Mouse (Mus musculus) limb, embryonic 15.5 days (tissue): ENCODE results near the gene Col23a1. TPM values are rescaled to one million over a fixed set of nuclear protein-coding genes. Genes with fewer than 3 reads are reported as not detected.

Source experiments
- ATAC-seq: fragments of 200-750 bp; cut with Nextera tagmentation; 2 replicates; pipeline ENCODE4 v1.8.0; 2017; ENCODE audit warnings: low read depth, moderate TSS enrichment; ENCODE audit not compliant: insufficient number of reproducible peaks, low FRiP score, low TSS enrichment
- H3K27ac ChIP-seq: fragments of 300-500 bp; sonication (generic); 2 replicates; pipeline ENCODE4 v1.5.1; 2015; ENCODE audit warnings: moderate library complexity, mild to moderate bottlenecking, inconsistent platforms
- H3K27me3 ChIP-seq: fragments of 300-500 bp; sonication (generic); 2 replicates; pipeline ENCODE4 v1.6.1; 2015; ENCODE audit warnings: inconsistent platforms
- H3K36me3 ChIP-seq: fragments of 300-500 bp; sonication (generic); 2 replicates; pipeline ENCODE4 v1.6.1; 2015; ENCODE audit warnings: inconsistent platforms
- H3K4me1 ChIP-seq: fragments of 300-500 bp; sonication (generic); 2 replicates; pipeline ENCODE4 v1.6.1; 2015; ENCODE audit warnings: inconsistent platforms
- H3K4me2 ChIP-seq: fragments of 300-500 bp; sonication (generic); 2 replicates; pipeline ENCODE4 v1.6.1; 2015; ENCODE audit warnings: mild to moderate bottlenecking, inconsistent platforms
- H3K4me3 ChIP-seq: fragments of 300-500 bp; sonication (generic); 2 replicates; pipeline ENCODE4 v1.5.1; 2015; ENCODE audit warnings: mild to moderate bottlenecking, inconsistent platforms
- H3K9ac ChIP-seq: fragments of 300-500 bp; sonication (generic); 2 replicates; pipeline ENCODE4 v1.6.1; 2015; ENCODE audit warnings: inconsistent platforms
- H3K9me3 ChIP-seq: fragments of 300-500 bp; sonication (generic); 2 replicates; pipeline ENCODE4 v1.6.1; 2016; ENCODE audit warnings: inconsistent platforms
- WGBS: fragments of 180-500 bp; shearing (Covaris S2); methylation state at CpG from one replicate; pipeline ENCODE4 v1.1.7; 2015; 5-methylcytosine and 5-hydroxymethylcytosine counted together
- polyA plus RNA-seq: library from polyadenylated mRNA; unstranded; fragments of >200 nt; fragmentation: Nextera tagmentation; extraction: Ambion mirVana; gene quantifications from 2 replicates; pipeline ENCODE4 v1.2.1, GENCODE M21; 2015

The Col23a1 gene
- polyA plus RNA-seq, 1 experiment from 2014 or later = 23.6 TPM

GRCm38 (mm10) chr11:51444649-51445048 lies 154.9 kb downstream of the Col23a1 start:
- no peak overlapping the region for H3K27ac ChIP-seq
- no peak for ATAC-seq
- H3K9ac ChIP-seq = no peak overlapping the region
- H3K27me3 ChIP-seq = no peaks in the 10 kb centered on the region
- H3K4me3 ChIP-seq = no peak overlapping the region
- H3K9me3 ChIP-seq = no peaks in the 10 kb centered on the region
- peaks cover 4% of the 10 kb centered on the region; the same call in 1 of the 2 replicates for H3K4me1 ChIP-seq
- no peaks in the 10 kb centered on the region for H3K36me3 ChIP-seq
- H3K4me2 ChIP-seq = no peak overlapping the region
- 74% methylated on average over 7 of the region's 7 CpGs for WGBS

- H3K4me3 ChIP-seq = no peak overlapping the region
- no peak for ATAC-seq
- H3K4me1 ChIP-seq = peaks cover 8% of the 10 kb centered on the region
- H3K9ac ChIP-seq = no peak overlapping the region
- no peak overlapping the region for H3K27ac ChIP-seq
- 32% methylated on average over 6 of the region's 6 CpGs for WGBS
- H3K4me2 ChIP-seq = no peak overlapping the region
- H3K36me3 ChIP-seq = no peaks in the 10 kb centered on the region
- H3K9me3 ChIP-seq = no peaks in the 10 kb centered on the region
- H3K27me3 ChIP-seq = no peaks in the 10 kb centered on the region
Measured at GRCm38 (mm10) chr11:51446711-51447425, 157.1 kb downstream of the Col23a1 start.

- Histone ChIP-seq H3K9ac (no peak overlapping the region), H3K36me3 (no peaks in the 10 kb centered on the region)
- WGBS = 76% methylated on average over 4 of the region's 4 CpGs
Measured at GRCm38 (mm10) chr11:51448256-51448655, 158.5 kb downstream of the Col23a1 start.

GRCm38 (mm10) chr11:51448680-51449079 lies 159.0 kb downstream of the Col23a1 start:
- no peak overlapping the region for H3K27ac ChIP-seq
- peaks cover 11% of the 10 kb centered on the region for H3K4me1 ChIP-seq
- H3K4me2 ChIP-seq = no peak overlapping the region
- H3K27me3 ChIP-seq = no peaks in the 10 kb centered on the region
- ATAC-seq = no peak
- H3K9ac ChIP-seq = no peak overlapping the region
- no peaks in the 10 kb centered on the region for H3K9me3 ChIP-seq
- no peak overlapping the region for H3K4me3 ChIP-seq
- H3K36me3 ChIP-seq = no peaks in the 10 kb centered on the region
- WGBS = 72% methylated on average over 4 of the region's 4 CpGs

More at GRCm38 (mm10) chr11:51448256-51448655, 158.5 kb downstream of the Col23a1 start:
- Histone ChIP-seq H3K4me1 (peaks cover 11% of the 10 kb centered on the region), H3K4me3 (no peak overlapping the region), H3K9me3 (no peaks in the 10 kb centered on the region), H3K27me3 (no peaks in the 10 kb centered on the region), H3K27ac (no peak overlapping the region), H3K4me2 (no peak overlapping the region)
- no peak for ATAC-seq

DNA sequence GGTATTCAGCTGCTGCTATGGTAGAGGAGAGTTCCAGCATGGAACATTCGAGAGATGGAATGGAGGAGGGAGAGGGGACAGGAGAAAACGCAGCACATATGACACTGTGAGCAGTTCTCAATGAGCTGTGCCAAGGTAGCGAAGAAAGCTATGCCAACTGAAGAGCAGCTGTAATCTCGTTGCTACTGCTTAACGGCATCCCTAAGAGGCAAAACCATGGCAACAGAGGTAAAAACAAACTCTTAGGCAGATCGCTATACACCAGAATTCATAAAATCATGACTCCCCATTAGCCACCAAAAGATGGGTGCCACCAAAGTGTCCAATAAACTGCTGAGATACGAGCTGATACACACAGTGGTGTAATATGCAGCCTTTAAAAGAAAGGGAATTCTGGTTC lies 160.2 kb downstream of the Col23a1 start:
- Histone ChIP-seq H3K4me2 (no peak overlapping the region), H3K4me1 (peaks cover 11% of the 10 kb centered on the region), H3K27me3 (no peaks in the 10 kb centered on the region), H3K27ac (no peak overlapping the region), H3K4me3 (no peak overlapping the region), H3K9ac (no peak overlapping the region), H3K36me3 (no peaks in the 10 kb centered on the region), H3K9me3 (no peaks in the 10 kb centered on the region)
- WGBS = 70% methylated on average over 7 of the region's 7 CpGs
- no peak for ATAC-seq

GRCm38 (mm10) chr11:51451281-51451680 lies 161.6 kb downstream of the Col23a1 start:
- Histone ChIP-seq H3K36me3 (no peaks in the 10 kb centered on the region), H3K27me3 (no peaks in the 10 kb centered on the region), H3K4me2 (no peak overlapping the region), H3K9ac (no peak overlapping the region), H3K4me1 (peaks cover 11% of the 10 kb centered on the region), H3K27ac (no peak overlapping the region), H3K9me3 (no peaks in the 10 kb centered on the region), H3K4me3 (no peak overlapping the region)
- ATAC-seq = no peak
- 83% methylated on average over 5 of the region's 5 CpGs for WGBS

- Histone ChIP-seq H3K4me2 (no peak overlapping the region), H3K27ac (no peak overlapping the region), H3K36me3 (no peaks in the 10 kb centered on the region), H3K4me3 (no peak overlapping the region), H3K9me3 (no peaks in the 10 kb centered on the region), H3K27me3 (no peaks in the 10 kb centered on the region), H3K4me1 (peaks cover 8% of the 10 kb centered on the region), H3K9ac (no peak overlapping the region)
- ATAC-seq = no peak
- 47% methylated on average over 7 of the region's 7 CpGs for WGBS
Measured at GRCm38 (mm10) chr11:51451925-51452324, 162.2 kb downstream of the Col23a1 start.

GRCm38 (mm10) chr11:51453742-51454141 lies 164.0 kb downstream of the Col23a1 start:
- no peaks in the 10 kb centered on the region for H3K9me3 ChIP-seq
- H3K27ac ChIP-seq = no peak overlapping the region
- no peaks in the 10 kb centered on the region for H3K27me3 ChIP-seq
- H3K4me1 ChIP-seq = peaks cover 9% of the 10 kb centered on the region
- H3K9ac ChIP-seq = no peak overlapping the region
- ATAC-seq = no peak
- H3K36me3 ChIP-seq = no peaks in the 10 kb centered on the region
- no peak overlapping the region for H3K4me2 ChIP-seq
- no peak overlapping the region for H3K4me3 ChIP-seq
- 82% methylated on average over 9 of the region's 9 CpGs for WGBS

- no peaks in the 10 kb centered on the region for H3K27me3 ChIP-seq
- no peaks in the 10 kb centered on the region for H3K9me3 ChIP-seq
- H3K9ac ChIP-seq = no peak overlapping the region
- ATAC-seq = no peak
- peaks cover 14% of the 10 kb centered on the region for H3K4me1 ChIP-seq
- no peak overlapping the region for H3K4me2 ChIP-seq
- no peaks in the 10 kb centered on the region for H3K36me3 ChIP-seq
- H3K4me3 ChIP-seq = no peak overlapping the region
- no peak overlapping the region for H3K27ac ChIP-seq
Measured at GRCm38 (mm10) chr11:51455501-51455900, 165.8 kb downstream of the Col23a1 start.

DNA sequence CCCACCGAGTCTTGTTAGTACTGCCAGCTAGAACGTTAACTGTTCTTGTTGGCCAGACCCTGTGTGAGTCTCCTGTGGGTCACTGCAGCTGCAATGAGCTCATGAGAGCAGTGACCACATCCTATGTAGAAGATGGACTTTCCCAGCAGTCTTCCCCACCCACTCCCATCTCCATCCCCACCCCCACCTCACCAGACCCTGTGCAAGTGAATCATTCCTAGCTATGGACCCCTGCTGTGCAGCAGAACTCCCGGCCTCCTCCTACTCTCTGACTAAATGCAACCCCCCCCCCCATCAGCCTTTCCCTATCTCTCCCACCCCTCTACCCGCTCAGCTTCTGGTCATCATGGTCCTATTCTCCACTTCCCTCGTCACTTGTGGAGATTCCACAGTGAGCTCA lies 167.9 kb downstream of the Col23a1 start:
- 52% methylated on average over 5 of the region's 5 CpGs for WGBS
- no peak overlapping the region for H3K4me3 ChIP-seq
- H3K4me1 ChIP-seq = peaks cover 10% of the 10 kb centered on the region; the same call in 1 of the 2 replicates
- H3K36me3 ChIP-seq = no peaks in the 10 kb centered on the region
- H3K4me2 ChIP-seq = no peak overlapping the region
- no peak overlapping the region for H3K27ac ChIP-seq
- no peak overlapping the region for H3K9ac ChIP-seq
- no peaks in the 10 kb centered on the region for H3K27me3 ChIP-seq
- no peaks in the 10 kb centered on the region for H3K9me3 ChIP-seq
- no peak for ATAC-seq

- no peak overlapping the region for H3K9ac ChIP-seq
- no peaks in the 10 kb centered on the region for H3K9me3 ChIP-seq
- H3K27me3 ChIP-seq = no peaks in the 10 kb centered on the region
- 30% methylated on average over 4 of the region's 4 CpGs for WGBS
- H3K4me2 ChIP-seq = no peak overlapping the region
- ATAC-seq = no peak
- H3K27ac ChIP-seq = no peak overlapping the region
- peaks cover 10% of the 10 kb centered on the region; the same call in 1 of the 2 replicates for H3K4me1 ChIP-seq
- H3K36me3 ChIP-seq = no peaks in the 10 kb centered on the region
- no peak overlapping the region for H3K4me3 ChIP-seq
Measured at GRCm38 (mm10) chr11:51458649-51459048, 168.9 kb downstream of the Col23a1 start.

- Histone ChIP-seq H3K4me2 (no peak overlapping the region), H3K36me3 (no peaks in the 10 kb centered on the region), H3K27ac (peak overlapping the region; percentile 57; the same call in 1 of the 2 replicates), H3K4me1 (peaks cover 10% of the 10 kb centered on the region; the same call in 1 of the 2 replicates), H3K27me3 (no peaks in the 10 kb centered on the region), H3K9ac (no peak overlapping the region), H3K4me3 (no peak overlapping the region), H3K9me3 (no peaks in the 10 kb centered on the region)
- ATAC-seq = peak; percentile 59; the same call in 1 of the 2 replicates
- WGBS = 33% methylated on average over 8 of the region's 8 CpGs
Measured at GRCm38 (mm10) chr11:51459569-51460043, 169.9 kb downstream of the Col23a1 start.
